Mouse (Mus musculus): ENCODE measurements around the gene Gnrhr.

DNA sequence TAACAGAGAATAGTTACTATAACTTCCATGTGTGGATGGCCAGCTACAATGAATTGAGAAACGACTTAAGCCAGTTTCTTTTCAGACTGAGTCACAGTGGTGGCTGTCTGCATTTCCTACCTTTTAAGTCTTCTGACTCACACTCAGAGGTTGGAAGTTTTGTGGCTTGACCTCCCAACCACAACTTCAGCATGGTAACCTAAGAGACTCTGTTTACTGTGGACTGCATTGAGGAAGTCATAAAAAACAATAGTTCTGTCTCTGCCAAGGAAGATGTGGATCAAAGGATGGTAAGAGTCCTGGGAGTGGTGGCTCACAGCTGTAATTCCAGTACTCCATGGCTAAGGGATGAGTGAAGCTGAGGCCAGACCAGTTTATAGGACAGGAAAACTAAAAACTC, 47.2 kb upstream of the Gnrhr start:
- TF ChIP-seq CTCF (IDR thresholded peaks at IDR 0.05; ENCODE audit: low read depth) (no peak), EP300 (optimal IDR thresholded peaks at IDR 0.05) (no peak)
